Mouse (Mus musculus): ENCODE measurements at regions not wholly inside any gene's neighbourhood (a gene's known extent, or its start where the extent isn't known, plus 50 kb on each side); places are given as distances from the start of the nearest gene placed in this dataset.

GRCm38 (mm10) chr2:160421216-160421911 lies 54.5 kb upstream of the Mafb start:
- DNase-seq (ENCODE audit: extremely low spot score) = peak; percentile 17

- no peak for DNase-seq (ENCODE audit: extremely low spot score)
Observed at GRCm38 (mm10) chr2:160424491-160424890, 57.6 kb upstream of the Mafb start.

GRCm38 (mm10) chr2:160427431-160427830 lies 60.6 kb upstream of the Mafb start:
- DNase-seq (ENCODE audit: extremely low spot score) = no peak

- no peak for DNase-seq (ENCODE audit: extremely low spot score)
Observed at GRCm38 (mm10) chr2:160433252-160433651, 66.4 kb upstream of the Mafb start.

- DNase-seq (ENCODE audit: extremely low spot score) = no peak
Observed at GRCm38 (mm10) chr2:160434701-160435100, 67.8 kb upstream of the Mafb start.

GRCm38 (mm10) chr2:160435622-160436021 lies 68.8 kb upstream of the Mafb start:
- DNase-seq (ENCODE audit: extremely low spot score) = no peak

- no peak for DNase-seq (ENCODE audit: extremely low spot score)
Observed at GRCm38 (mm10) chr2:160439028-160439427, 72.2 kb upstream of the Mafb start.

- DNase-seq (ENCODE audit: extremely low spot score) = no peak
Observed at GRCm38 (mm10) chr2:160440236-160440635, 73.4 kb upstream of the Mafb start.

- DNase-seq (ENCODE audit: extremely low spot score) = no peak
Observed at GRCm38 (mm10) chr2:160451057-160451456, 84.2 kb upstream of the Mafb start.

GRCm38 (mm10) chr2:160451481-160452238 lies 84.8 kb upstream of the Mafb start:
- peak; percentile 87 for DNase-seq (ENCODE audit: extremely low spot score)

GRCm38 (mm10) chr2:160452239-160452530 lies 85.3 kb upstream of the Mafb start:
- DNase-seq (ENCODE audit: extremely low spot score) = no peak

GRCm38 (mm10) chr2:160452730-160453129 lies 85.9 kb upstream of the Mafb start:
- DNase-seq (ENCODE audit: extremely low spot score) = no peak

- DNase-seq (ENCODE audit: extremely low spot score) = no peak
Observed at GRCm38 (mm10) chr2:160455617-160456016, 88.8 kb upstream of the Mafb start.

- no peak for DNase-seq (ENCODE audit: extremely low spot score)
Observed at GRCm38 (mm10) chr2:160456681-160457080, 89.8 kb upstream of the Mafb start.

GRCm38 (mm10) chr2:160471561-160471960 lies 104.7 kb upstream of the Mafb start:
- no peak for DNase-seq (ENCODE audit: extremely low spot score)

- DNase-seq (ENCODE audit: extremely low spot score) = no peak
Observed at GRCm38 (mm10) chr2:160476181-160476580, 109.3 kb upstream of the Mafb start.

GRCm38 (mm10) chr2:160479240-160479639 lies 112.4 kb upstream of the Mafb start:
- no peak for DNase-seq (ENCODE audit: extremely low spot score)

GRCm38 (mm10) chr2:160485097-160485496 lies 118.2 kb upstream of the Mafb start:
- DNase-seq (ENCODE audit: extremely low spot score) = no peak

GRCm38 (mm10) chr2:160485515-160485914 lies 118.7 kb upstream of the Mafb start:
- no peak for DNase-seq (ENCODE audit: extremely low spot score)

GRCm38 (mm10) chr2:160499726-160500125 lies 132.9 kb upstream of the Mafb start:
- no peak for DNase-seq (ENCODE audit: extremely low spot score)

GRCm38 (mm10) chr2:160502901-160503300 lies 136.0 kb upstream of the Mafb start:
- no peak for DNase-seq (ENCODE audit: extremely low spot score)

- no peak for DNase-seq (ENCODE audit: extremely low spot score)
Observed at GRCm38 (mm10) chr2:160503597-160504393, 136.9 kb upstream of the Mafb start.

GRCm38 (mm10) chr2:160504394-160504657 lies 137.5 kb upstream of the Mafb start:
- no peak for DNase-seq (ENCODE audit: extremely low spot score)
